Mouse (Mus musculus): ENCODE data around the gene Ruvbl1. TPM values are rescaled to one million over a fixed set of nuclear protein-coding genes. Genes with fewer than 3 reads are reported as not detected.

Ruvbl1 gene
- 34.6 and 35.3 TPM in 2 replicates for total RNA-seq (2021)
- long read RNA-seq, experiment 1, transcript Ruvbl1-201 (11 exons, 1,675 nt) = major isoform, 71 of 80 reads
- long read RNA-seq, experiment 1, partial matches to known transcripts = 5 of 80 reads
- long read RNA-seq, experiment 1, other reads (novel, unspliced or antisense) = 4 of 80 reads
- long read RNA-seq, experiment 2, transcript Ruvbl1-201 (11 exons, 1,675 nt) = major isoform, 58 of 64 reads
- long read RNA-seq, experiment 2, partial matches to known transcripts = 5 of 64 reads
- long read RNA-seq, experiment 2, other reads (novel, unspliced or antisense) = 1 of 64 reads

DNA sequence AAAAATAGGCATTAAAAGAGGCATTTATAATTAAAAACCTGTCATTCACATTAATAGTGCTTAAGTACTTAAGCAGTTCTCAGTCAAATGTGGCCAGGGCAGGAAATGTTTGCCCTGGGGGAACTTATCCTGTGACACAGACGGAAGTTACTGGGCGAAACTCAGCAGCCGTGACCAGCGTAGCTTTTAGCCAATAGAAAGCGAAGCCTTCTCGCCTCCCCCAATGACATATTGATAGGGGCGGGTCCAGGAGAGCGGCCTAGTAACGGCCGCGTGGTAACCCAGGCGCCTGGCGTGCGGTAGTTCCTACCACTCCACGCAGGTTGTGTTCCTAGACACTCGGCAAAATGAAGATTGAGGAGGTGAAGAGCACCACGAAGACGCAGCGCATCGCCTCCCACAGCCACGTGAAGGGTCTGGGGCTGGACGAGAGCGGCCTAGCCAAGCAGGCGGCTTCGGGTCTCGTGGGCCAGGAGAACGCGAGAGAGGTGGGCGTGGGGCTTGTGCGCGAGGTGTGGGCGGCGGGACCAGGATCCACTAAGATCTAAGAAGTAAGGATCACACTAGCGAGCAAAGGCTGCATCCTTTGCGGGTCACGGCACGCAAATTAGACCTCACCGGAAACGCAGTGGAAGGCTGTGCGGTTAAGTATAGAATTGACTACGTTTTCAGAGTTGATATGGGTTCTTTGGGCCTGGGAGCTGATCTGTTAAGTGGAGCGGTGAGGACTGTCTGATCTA lies at the start of gene Ruvbl1:
TSS of gene Ruvbl1 (plus strand) at position 229 of the 740 bp plus-strand sequence.
- peak; percentile 95 for DNase-seq

DNA sequence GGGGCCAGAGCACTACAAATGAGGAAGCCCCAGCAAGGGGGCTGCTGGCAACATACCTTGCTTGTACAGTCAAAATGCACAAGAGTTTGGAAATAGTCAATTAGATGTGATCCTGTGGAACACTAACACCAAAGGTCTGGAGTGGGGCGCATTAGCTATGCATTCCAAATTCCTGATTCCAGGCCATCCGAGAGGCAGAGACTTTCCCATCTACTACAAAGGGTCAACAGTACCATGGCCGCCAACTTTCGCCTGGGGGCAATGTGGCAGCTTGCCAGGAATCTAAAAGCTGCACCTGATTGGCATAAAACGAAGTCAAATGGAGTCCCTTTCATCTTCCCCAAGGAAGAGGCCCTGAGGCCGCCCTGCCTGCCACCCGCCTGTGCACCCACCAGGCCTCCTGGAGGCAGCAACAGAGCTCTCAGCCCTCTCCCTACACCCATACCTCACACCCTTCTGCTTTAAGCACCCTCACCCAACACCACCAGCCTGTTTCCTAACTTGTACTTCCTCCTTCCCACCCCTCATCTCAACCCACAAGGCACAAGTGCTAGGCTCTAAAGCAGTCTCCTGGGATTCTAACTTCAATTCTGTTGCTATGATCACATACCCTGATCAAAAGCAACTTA lies 49.0 kb upstream of the Ruvbl1 start:
- DNase-seq = no peak

DNA sequence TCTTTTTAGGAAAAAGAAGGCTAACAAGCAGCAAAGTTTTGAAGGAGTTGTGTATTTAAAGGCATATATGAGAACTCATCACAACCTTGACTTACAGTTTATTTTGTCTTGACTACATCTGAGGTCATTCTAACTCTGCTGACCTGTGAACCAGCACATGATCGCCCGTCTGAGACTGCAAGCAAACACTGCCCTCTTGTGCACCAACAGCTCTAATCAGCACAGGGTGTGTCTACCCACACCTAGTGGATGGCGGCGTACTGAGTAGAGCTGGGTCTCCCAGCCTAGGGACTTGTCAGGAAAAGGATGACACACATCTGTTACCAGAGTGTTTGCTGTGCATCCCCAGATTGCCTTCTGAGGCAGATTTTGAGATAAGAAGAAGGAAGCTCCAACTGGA lies 34.0 kb upstream of the Ruvbl1 start:
- DNase-seq = peak; percentile 55

DNA sequence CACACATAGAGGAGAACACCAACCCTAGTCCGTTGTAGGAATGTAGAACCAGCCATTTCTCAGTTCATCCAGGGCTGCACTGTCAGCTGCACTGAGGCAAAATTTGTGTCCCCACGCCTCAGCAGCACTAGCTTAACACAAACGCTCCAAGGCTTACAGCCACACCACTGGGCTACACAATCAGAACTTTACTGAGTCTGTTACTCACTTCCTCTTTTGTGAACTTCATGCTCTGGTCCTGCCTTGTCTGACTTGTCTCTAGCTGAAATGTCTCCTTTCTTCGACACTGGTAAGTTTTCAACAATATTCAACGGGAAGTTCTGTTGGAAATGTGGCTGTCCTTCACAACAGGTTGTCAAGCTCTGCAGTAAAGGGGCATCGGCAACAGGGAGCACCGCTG lies 29.6 kb upstream of the Ruvbl1 start:
- DNase-seq = no peak

DNA sequence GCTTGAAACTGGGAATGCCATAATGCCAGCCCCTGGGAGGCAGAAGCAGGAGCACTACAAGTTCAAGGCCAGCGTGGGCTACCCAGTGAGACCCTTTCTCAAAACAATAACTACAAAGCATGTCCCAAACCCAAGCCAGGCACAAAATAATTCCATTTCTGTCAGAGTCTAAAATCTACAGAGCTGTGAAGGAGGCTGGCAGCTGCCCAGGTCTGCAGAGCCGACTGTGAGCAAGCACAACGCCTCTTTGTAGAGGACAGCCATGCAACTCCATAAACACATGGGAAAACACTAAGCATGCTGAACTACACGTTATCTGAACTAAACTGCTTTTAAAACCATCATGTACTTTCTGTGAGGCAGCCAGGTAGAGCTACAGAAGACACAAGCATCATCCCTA lies 26.2 kb upstream of the Ruvbl1 start:
- DNase-seq = no peak

DNA sequence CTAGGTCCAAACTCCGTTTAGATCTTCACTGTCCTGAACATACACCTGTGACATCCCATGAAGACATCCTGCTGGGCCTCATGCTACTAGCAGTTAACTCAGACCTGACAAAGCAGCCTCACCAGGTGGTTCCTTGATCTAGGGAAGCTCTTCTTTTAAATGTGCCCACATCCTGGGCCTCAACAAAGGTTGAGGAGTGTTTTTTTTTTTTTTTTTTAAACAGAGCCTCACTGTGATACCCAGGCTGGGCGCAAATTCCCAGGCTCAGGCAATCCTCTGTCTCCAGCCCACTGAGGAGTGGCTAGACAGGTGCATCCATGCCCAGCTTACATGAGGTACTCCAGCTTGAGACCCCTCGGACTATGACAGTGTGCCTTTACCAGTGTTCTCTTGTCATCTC lies 22.7 kb upstream of the Ruvbl1 start:
- no peak for DNase-seq

DNA sequence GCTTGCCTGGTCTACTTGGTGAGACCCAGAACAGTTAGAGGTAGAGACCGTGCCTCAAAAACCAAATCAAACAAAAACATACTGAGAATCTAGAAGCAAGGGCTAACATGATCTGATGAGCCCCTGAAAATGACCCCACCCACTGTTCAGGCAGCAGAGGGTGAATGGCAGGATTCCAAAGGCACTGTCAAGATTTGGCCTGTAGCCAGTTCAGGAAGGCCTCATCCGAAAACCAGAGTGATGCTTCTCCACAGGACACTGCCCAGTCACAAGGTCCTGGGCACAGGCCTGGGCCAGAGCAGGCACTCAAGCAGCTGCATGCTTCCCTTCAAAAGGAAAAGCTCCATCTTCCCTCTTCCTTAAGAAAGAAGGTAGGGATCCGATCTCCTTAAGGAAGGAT lies 21.8 kb upstream of the Ruvbl1 start:
- no peak for DNase-seq

DNA sequence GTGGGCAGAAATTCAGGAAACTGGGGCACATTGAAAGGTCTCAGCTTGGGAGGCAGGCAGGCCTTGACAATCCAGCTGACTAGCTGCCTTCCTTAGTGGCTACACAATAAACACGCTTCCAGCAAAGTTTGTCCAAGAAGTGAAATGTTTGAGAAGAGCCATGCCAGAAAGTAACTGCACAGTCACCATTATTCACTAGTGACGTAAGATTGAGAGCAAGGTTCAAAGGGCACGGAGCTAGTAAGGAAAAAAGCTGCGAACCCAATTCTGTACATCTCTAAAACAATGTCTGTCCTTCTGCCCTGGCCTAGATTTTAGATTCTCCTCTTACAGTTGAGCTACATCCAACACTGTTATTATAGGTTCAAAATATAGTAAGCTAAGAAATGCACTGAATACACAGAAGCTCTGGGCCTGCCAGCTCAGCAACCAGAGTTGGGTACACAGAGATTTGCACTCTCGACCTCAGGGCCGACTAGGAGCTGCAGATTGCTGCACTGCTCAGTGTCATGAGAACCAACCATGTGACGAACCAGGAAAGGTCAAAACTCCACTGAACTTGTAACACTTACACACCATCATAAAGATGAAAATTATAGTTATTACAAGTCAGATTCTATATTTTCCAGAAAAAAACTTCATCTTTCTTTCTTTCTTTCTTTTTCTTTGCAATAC lies 21.0 kb upstream of the Ruvbl1 start:
- no peak for DNase-seq

DNA sequence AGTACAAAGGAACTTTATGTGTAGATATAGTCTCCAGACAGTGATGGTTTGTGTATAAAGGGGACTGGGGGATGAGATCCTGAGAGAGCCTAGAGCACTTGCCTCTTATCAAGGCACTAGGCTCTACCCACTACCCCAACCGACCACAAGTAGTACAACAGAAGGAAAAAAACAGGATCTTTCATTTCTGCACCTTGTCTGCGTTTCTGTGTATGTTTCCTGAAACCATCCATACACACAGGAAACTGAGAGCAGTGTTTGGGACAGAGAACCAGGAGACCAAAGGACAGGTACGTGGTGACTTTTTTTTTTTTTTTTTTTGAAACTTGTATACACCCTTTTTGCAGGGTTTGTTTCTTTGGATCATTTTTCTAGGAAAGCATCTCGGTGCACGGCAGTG lies 19.5 kb upstream of the Ruvbl1 start:
- DNase-seq = no peak

DNA sequence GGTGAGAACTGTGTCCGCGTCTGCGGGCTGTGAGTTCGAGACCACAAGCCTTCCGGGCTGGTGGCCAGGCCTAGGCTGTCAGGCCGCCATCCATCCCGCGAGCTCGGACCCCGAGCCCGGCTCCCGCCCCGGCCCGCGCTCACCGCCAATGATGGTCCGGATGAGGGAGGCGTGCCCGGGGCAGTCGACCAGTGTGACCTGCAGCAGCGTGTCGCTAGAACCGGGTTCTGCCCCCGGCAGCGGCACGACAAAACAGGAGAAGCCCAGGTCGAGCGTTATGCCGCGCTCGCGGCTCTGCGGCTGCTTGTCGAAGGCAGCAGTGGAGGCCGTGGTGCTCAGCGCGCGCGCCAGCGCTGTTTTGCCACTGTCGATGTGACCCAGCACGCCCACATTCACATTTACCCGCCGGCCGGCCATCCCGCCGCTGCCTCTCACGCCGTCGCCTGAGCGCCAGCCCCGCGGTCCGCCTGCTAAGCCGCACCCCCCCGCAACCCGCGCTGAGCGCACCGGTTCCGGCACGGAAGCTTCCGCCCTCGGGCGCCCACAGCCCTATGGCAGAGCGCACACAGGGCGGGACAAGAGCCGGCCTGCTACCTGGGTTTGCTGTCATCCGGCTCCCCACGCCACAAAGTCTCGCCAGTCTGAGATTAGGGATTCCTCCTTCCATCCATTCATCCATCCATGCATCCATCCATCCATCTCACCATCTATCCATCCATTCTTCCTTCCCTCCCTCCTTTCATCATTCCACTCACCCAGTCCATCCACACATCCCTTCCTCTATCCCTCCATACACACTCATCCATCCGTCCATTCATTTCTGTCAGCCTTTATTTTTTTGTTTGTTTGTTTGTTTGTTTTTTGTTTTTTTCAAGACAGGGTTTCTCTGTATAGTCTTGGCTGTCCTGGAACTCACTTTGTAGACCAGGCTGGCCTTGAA lies 18.9 kb upstream of the Ruvbl1 start, which contains the start of gene Eefsec:
TSS of gene Eefsec (minus strand) at position 477 of the 940 bp plus-strand sequence.
- DNase-seq = peak; percentile 94

DNA sequence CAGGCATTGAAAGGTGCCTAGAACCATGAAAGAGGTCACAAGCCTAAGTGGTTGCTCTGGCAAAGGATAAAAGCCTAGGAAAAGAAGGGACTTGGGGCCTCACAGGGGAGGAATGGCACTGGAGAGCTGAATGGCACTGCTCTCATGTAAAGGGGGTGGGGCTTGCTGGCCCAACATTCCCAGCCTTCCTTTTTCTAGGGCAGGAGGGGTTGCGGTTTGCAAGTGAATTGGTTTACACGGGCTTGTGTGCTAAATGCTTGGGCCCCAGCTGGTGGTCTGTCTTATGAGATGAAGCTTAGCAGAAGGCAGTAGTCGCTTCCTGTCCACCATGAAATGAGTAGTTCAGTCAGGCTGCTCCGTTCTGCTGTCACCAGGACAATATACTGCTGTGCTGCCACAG lies 17.8 kb upstream of the Ruvbl1 start:
- no peak for DNase-seq

DNA sequence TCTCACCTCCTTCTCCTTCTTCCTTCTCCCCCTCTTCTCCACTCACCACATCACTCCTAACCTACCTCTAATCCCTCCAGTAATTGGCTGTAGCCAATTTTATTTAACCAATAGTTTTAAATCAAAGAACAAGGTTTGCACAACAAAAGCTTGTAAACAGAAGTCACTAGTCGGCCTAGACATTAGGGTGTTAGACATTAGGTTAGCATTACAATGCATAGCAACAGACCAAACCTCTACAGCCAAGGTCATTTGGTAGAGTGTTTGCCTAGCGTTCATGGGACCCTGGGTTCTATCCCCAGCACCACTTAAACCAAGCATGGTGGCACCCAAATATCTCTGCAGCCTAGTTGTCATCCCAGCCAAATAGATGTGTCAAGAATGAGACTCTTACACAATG lies 10.7 kb upstream of the Ruvbl1 start:
- DNase-seq = no peak

DNA sequence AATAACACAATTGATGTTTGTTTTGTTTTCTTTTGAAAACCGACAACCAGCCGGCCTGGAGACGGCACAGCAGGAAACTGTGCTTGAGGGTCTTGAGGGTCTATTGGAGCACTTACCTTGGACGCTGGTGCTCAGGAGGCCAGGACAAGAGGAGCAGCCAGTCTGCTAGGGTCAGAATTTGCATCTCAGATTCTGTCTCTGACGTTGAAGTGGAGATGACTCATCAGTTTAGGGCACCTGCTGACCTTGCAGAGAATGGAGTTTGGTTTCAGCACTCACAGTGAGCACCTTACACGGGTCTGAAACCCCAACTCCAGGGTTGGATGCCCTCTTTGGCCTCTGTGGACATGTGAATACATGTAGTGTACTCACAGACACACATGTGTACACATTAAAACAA lies 4.7 kb downstream of the Ruvbl1 start:
- no peak for DNase-seq

DNA sequence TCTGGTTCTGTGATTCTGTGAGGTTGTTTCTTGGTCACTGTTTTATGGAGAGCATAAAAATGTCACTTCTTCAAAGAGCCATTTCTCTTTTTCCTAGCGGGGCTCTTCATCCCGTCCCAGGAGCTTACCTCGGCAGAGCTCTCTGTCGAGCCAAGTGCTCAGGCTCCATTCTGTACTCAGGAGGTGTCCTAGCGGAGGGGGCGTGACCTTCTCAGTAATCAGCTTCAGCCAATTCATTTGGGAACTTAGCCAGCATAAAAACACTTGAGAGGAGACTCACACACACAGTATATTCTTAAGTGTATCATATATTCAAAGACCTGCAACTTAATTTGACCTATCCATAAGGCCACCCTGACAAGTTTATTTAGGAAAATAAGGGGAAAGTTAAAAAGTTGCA lies 15.2 kb downstream of the Ruvbl1 start:
- no peak for DNase-seq

DNA sequence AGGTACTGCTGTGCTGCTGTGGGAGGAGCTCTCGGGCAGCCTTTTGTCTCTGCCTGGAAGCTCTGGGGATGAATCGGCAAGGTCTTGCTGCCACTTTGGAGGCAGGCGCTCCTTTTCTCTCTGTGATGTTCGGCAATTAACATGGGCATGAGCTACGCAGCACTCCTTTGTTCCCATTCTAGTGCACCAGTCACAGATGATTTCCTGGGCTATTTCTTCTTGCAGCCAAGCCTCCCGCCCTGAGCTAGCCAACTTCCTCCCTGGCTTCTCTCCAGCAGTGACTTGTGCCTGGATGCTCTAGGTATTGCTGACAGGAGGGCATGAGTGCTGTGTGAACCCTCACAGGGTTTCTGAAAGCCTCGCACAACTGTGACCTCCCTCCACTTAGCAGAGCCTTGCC lies 17.9 kb downstream of the Ruvbl1 start:
- DNase-seq = peak; percentile 50

DNA sequence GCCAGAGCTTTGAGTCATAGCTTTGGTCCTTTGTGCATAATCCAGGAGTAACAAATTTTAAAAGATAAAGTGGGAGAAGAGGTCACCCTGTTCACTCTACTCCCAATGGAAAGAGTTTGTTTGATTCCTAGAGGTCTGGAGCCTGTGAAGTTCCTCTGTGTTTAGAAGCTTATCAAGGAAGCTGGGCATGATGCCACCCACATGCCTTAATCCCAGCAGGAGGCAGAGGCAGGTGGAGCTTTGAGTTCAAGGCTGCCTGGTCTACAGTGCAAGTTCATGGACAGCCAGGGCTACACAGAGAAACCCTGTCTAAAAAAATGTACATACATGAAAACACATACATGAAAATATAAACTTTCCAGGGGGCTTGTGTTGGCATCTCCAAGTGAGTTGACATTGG lies 18.7 kb downstream of the Ruvbl1 start:
- DNase-seq = no peak

DNA sequence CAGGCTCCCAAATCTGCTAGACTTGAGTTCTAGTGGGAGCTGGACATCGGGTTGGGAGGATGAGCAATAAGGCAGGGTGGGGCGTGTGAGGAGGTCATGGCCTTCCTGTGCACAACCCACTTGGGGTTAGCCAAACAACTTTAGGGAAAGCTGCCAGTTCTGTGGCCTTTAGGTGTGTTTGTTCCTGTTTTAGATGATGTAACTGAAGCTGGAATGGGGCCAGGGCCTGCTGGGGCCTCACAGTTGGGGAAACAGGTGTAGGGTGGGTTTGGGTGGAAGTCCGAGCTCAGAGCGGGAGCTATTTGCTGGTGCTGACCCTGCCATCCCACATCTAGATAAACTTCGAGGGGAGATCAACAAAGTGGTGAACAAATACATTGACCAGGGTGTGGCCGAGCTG lies 20.2 kb downstream of the Ruvbl1 start:
- no peak for DNase-seq

DNA sequence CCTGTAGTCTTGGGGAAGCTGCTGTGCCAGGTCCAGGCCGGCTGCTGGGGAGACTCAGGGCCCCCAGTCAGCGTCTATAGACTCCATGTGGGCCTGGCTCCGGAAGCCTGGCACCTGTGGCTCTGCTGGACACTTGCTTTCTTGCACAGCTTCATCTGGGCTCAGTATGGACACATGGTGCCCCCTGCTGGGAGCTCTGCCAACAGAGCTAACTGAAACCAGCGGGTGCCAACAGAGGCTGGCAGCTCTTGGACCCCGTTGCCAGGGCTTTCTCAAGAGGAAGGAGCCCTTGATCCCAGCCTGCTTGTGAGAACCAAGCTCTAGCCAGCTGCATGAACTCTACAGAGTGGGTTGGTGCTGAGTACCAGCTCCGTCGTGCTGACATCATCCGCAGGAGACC lies 21.7 kb downstream of the Ruvbl1 start:
- DNase-seq = peak; percentile 76

DNA sequence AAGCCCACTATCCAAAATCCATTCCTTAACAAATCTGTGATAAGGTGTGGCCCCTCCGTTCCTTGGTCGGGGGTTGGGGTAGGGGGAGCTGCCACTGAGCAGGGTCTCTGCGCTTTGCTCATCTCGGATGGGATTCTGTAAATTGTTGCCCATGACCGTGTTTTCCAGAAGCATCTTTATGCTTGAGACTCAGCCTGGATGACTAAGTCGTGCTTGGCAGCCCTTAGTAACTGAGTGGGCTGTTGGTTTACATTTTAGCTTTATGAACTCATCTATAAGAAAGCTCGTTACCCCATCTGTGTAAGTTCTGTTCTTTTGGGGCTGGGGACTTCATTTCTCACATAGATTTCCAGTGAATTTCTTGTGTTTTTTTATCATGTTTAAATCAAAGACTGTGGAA lies 23.8 kb downstream of the Ruvbl1 start:
- DNase-seq = no peak

DNA sequence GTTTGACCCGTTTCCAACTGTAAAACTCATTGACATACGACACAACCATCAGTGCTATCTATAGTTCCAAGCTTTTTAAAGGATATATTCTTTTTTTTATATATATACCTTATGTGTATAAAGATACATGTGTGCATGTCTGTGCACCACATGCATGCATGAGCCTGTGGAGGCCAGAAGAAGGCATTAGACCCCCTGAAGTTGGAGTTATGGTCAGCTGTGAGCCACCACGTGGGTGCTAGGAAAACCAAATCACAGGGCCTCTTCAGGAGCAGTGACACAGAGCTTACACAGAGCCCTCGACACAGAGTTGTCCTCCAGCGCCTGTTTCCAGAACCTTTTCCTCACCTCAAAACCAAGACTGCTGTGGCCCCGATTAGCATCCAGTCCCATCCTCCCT lies 24.6 kb downstream of the Ruvbl1 start:
- no peak for DNase-seq

DNA sequence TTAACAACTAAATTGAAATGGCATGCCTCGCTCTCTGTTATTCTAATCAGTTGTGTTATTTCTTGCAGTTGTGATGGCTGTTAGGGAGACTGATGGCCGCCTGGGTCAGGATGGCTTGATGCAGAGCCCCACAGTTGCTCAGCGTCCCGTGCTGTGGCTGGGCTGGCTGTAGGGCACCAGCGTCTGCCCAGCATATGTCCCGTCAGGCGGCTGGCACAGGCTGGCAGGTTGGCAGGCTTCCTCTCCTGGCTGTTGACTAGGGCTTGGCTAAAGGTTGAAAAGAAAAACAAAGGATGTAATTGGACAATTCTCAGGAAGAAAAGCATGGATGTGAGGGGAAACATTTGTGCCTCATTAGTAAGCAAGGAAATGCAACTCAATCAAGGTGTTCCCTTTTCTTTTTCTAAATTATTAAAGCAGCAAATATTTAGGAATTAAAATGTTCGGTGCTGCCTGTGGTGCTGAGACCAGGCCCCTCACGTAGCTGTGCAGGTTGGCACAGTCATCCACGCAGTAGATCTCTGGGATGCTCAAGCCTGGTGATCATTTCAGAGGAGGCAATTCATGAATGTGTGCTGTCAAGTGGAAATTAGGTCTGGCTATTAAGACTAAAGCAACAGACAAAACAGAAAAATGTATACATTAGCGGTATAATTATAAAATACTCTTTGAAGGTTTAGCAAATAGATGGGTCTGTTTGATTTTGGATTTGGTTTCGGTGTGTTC lies 25.6 kb downstream of the Ruvbl1 start:
- DNase-seq = peak; percentile 55
